Mouse (Mus musculus) limb, embryonic 11.5 days (tissue): ENCODE data around the gene Angpt4. TPM values are rescaled to one million over a fixed set of nuclear protein-coding genes. Genes with fewer than 3 reads are reported as not detected.

Experiments
- ATAC-seq: fragments of 200-750 bp; cut with Nextera tagmentation; 2 replicates; pipeline ENCODE4 v1.8.0; 2017; ENCODE audit warnings: low read depth; ENCODE audit not compliant: insufficient number of reproducible peaks, low FRiP score, low TSS enrichment
- DNase-seq: peaks from one replicate; pipeline ENCODE4 v3.0.0-alpha.2; 2015; ENCODE audit warnings: low spot score
- H3K27ac ChIP-seq: fragments of 300-500 bp; sonication (generic); replicated peaks from 2 replicates; pipeline ENCODE4 v1.5.1; 2014; ENCODE audit warnings: low read depth, mild to moderate bottlenecking, low read length
- H3K27me3 ChIP-seq: fragments of 300-500 bp; sonication (generic); 2 replicates; pipeline ENCODE4 v1.6.1; 2014; ENCODE audit warnings: mild to moderate bottlenecking, low read length, mixed read lengths; ENCODE audit not compliant: control insufficient read depth, insufficient read depth
- H3K36me3 ChIP-seq: fragments of 300-500 bp; sonication (generic); 2 replicates; pipeline ENCODE4 v1.6.1; 2014; ENCODE audit warnings: mild to moderate bottlenecking, low read length, moderate library complexity, mixed read lengths; ENCODE audit not compliant: control insufficient read depth, insufficient read depth
- H3K4me1 ChIP-seq: fragments of 300-500 bp; sonication (generic); 2 replicates; pipeline ENCODE4 v1.6.1; 2014; ENCODE audit warnings: low read length, mixed read lengths; ENCODE audit not compliant: control insufficient read depth, insufficient read depth
- H3K4me2 ChIP-seq: fragments of 300-500 bp; sonication (generic); 2 replicates; pipeline ENCODE4 v1.6.1; 2014; ENCODE audit warnings: low read depth, mild to moderate bottlenecking, moderate library complexity; ENCODE audit not compliant: severe bottlenecking
- H3K4me3 ChIP-seq: fragments of 300-500 bp; sonication (generic); 2 replicates; pipeline ENCODE4 v1.5.1; 2014; ENCODE audit warnings: low read depth, low read length
- H3K9ac ChIP-seq: fragments of 300-500 bp; sonication (generic); 2 replicates; pipeline ENCODE4 v1.6.1; 2014; ENCODE audit warnings: mild to moderate bottlenecking, low read length
- H3K9me3 ChIP-seq: fragments of 300-500 bp; sonication (generic); 2 replicates; pipeline ENCODE4 v1.6.1; 2016; ENCODE audit warnings: low read length; ENCODE audit not compliant: control insufficient read depth
- WGBS: fragments of 180-500 bp; shearing (Covaris S2); extraction: QIAGEN DNeasy Blood & Tissue Kit; methylation state at CpG from one replicate; pipeline ENCODE4 v1.1.7; 2014; 5-methylcytosine and 5-hydroxymethylcytosine counted together
- polyA plus RNA-seq: library from polyadenylated mRNA; unstranded; fragments of >200 nt; fragmentation: Nextera tagmentation; extraction: Ambion mirVana; gene quantifications from 2 replicates; pipeline ENCODE4 v1.2.1, GENCODE M21; 2014

Angpt4 gene
- polyA plus RNA-seq, 1 experiment from 2014 or later = not detected

DNA sequence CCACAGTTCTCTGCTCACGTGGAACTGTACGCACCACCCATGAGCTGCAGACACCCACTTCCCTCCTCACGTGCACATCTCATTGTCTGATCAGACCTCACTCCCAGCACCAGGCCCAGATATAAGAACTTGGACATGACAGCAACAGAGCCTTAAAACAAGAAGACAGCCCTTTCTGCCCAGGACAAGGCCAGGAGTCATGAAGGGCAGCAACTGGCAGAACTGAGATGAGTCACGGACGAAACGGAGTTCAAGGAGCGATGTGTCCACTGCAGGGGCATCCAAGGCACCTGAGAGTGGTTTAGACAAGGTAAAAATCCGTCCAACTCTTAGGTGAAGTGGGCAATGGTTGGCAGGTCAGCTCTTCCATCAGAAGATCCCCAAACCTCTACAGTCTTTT is 42.7 kb downstream of the Angpt4 start:
- WGBS = 89% methylated on average over 8 of the region's 8 CpGs
- H3K27me3 ChIP-seq = no peaks in the 10 kb centered on the region

DNA sequence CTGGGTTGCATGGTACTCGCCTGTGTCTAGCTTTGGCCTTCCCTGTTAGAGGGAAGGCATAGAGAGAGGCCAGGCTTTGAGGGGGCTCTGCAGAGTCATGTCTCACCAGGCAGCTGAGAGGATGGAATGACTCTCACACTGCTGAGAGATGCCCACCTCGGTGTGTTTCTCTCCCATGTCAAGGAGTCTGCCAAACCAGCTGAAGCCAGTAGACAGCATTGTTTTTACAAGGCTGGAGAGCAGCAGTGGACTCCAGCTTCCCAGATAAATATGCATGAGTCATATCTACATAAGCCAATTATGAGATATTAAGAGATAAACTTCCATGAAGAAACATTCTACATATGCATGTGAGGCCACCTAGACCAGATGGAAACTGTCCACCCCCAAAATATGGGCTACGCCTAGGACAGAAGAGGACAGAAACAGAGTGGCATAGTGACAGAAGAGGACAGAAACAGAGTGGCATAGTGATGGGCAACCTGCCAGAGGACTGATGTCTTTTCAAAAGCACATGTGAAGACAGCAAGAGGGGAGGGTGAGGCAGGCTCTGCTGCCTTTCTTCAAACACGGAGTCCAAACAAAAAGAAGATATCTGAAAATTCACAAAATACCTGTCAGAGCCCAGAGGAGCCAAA is 45.6 kb downstream of the Angpt4 start:
- H3K4me3 ChIP-seq = no peak overlapping the region
- WGBS = 75% methylated on average over 4 of the region's 4 CpGs
- DNase-seq (no peak), ATAC-seq (no peak)
- no peak overlapping the region for H3K27ac ChIP-seq
- H3K9ac ChIP-seq = no peak overlapping the region
- H3K4me2 ChIP-seq = no peak overlapping the region
- H3K27me3 ChIP-seq = no peaks in the 10 kb centered on the region
- no peaks in the 10 kb centered on the region for H3K9me3 ChIP-seq
- no peaks in the 10 kb centered on the region for H3K36me3 ChIP-seq
- no peaks in the 10 kb centered on the region for H3K4me1 ChIP-seq

More for the DNA sequence above, 42.7 kb downstream of the Angpt4 start:
- no peak for DNase-seq
- Histone ChIP-seq H3K36me3 (no peaks in the 10 kb centered on the region), H3K27ac (no peak overlapping the region), H3K4me1 (no peaks in the 10 kb centered on the region), H3K4me2 (no peak overlapping the region), H3K9me3 (no peaks in the 10 kb centered on the region), H3K9ac (no peak overlapping the region), H3K4me3 (no peak overlapping the region)
- ATAC-seq = no peak

DNA sequence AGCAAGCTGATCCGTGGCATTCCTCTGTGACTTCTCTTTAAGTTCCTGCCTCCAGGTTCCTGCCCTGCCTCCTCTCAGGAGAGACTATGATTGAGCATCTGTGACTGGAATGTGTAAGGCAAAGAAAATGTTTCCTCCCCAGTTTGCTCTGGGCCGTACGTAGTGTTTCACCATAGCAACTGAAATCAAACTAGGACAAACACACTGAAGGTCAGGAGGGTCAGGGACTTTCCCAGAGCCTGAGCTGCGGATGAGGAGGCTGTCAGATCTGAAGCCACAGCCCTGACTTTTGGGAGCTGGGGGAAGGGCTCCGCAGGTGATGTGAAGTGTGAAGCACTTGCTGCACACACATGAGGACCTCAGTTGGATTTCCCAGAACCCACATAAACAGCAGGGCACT is 48.3 kb downstream of the Angpt4 start:
- DNase-seq = no peak
- peaks cover 4% of the 10 kb centered on the region for H3K4me1 ChIP-seq
- H3K27ac ChIP-seq = no peak overlapping the region
- peak; percentile 16; the same call in 1 of the 2 replicates for ATAC-seq
- H3K4me2 ChIP-seq = no peak overlapping the region
- 27% methylated on average over 5 of the region's 5 CpGs for WGBS
- H3K4me3 ChIP-seq = no peak overlapping the region
- H3K9ac ChIP-seq = no peak overlapping the region
- no peaks in the 10 kb centered on the region for H3K27me3 ChIP-seq
- H3K36me3 ChIP-seq = no peaks in the 10 kb centered on the region
- H3K9me3 ChIP-seq = no peaks in the 10 kb centered on the region

DNA sequence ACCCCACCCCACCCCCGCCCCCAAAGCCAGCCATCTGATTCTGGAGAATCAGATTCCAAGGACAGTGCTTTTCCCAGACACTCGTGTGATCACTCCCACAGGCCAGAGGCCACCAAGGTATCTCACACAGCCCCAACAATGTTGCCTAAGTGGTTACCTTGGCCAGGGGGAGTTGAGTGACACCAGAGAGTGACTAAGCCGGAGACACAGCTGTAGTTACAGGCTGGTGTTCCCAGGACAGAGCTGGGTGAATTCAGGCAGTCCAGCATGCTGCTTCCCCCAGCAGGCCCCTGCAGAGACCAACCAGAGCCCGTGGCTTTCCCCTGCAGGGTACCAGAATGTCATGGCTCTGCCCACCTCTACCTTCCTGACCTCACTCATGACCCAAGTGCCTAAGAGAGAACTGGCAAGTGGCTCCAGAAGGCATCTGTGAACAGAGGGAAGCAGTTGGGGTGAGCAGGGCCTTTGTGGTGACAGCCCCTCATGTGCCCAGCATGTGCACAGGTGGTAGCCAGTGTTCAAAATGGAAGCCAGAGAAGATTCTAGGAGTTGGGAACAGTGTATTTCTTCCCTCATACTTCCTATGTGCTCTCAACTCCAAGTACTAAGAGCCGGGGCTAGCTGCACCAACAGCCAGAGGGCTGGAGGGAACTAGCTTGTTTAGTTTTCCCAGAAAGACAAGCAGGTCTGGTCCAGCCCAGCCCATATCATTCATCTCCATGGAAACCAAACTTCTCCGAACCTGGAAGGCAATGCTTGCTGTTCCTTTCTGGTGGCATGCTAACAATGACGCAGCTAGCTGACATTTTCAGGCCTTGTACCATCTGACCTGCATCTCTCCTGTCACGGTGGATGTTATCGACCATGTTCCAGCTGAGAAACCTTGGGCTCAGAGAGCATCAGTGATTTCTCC is 50.5 kb downstream of the Angpt4 start:
- WGBS = 57% methylated on average over 9 of the region's 9 CpGs
- no peak overlapping the region for H3K27ac ChIP-seq
- H3K9me3 ChIP-seq = no peaks in the 10 kb centered on the region
- peaks cover 9% of the 10 kb centered on the region for H3K4me1 ChIP-seq
- H3K36me3 ChIP-seq = no peaks in the 10 kb centered on the region
- no peak overlapping the region for H3K4me2 ChIP-seq
- no peaks in the 10 kb centered on the region for H3K27me3 ChIP-seq
- ATAC-seq (no peak), DNase-seq (no peak)
- no peak overlapping the region for H3K9ac ChIP-seq
- no peak overlapping the region for H3K4me3 ChIP-seq

DNA sequence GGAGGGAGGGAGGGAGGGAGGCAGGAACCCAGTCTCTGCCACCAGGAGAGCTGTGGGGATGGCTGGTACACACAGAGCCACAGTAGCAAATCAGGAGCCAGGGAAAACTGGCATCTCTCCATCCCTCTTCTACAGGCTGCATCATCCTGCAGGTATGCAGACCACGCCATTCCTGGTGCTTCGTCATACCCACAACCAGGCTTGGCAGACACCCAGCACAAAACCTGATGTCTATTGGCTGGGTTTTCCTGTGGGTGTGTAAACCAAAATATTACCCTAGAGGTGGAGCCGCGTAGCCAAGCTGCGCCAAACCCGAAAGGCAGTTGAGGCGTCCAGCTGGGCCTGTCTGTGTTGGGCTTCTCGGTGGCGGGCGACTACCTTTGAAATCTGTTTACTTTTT is 51.5 kb downstream of the Angpt4 start:
- Histone ChIP-seq H3K4me2 (no peak overlapping the region), H3K9me3 (no peaks in the 10 kb centered on the region), H3K27me3 (no peaks in the 10 kb centered on the region), H3K36me3 (no peaks in the 10 kb centered on the region), H3K27ac (no peak overlapping the region), H3K4me3 (no peak overlapping the region), H3K4me1 (peaks cover 12% of the 10 kb centered on the region), H3K9ac (no peak overlapping the region)
- ATAC-seq = no peak
- no peak for DNase-seq
- 78% methylated on average over 10 of the region's 10 CpGs for WGBS

DNA sequence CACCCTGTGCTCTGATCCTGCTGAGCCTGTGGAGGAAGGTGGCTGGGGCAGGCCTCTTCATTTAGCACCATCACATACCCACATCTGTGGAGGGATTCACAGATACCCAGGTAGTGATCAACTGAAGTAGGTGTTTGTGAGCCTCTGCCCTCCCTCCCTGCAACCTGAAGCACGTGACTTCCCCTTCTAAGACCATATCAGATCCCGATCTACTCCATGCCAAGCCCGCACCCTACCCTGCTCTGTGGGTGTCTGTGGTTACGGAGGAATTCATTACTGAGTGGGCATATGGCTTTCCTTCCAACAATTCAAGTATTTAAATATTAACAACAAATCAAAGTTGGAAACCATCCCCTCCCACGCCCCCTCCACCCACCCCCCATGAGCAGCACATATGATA is 52.3 kb downstream of the Angpt4 start:
- Histone ChIP-seq H3K9me3 (no peaks in the 10 kb centered on the region), H3K4me2 (no peak overlapping the region), H3K9ac (no peak overlapping the region), H3K4me1 (peaks cover 13% of the 10 kb centered on the region), H3K27me3 (no peaks in the 10 kb centered on the region), H3K36me3 (no peaks in the 10 kb centered on the region), H3K27ac (no peak overlapping the region), H3K4me3 (no peak overlapping the region)
- 83% methylated on average over 5 of the region's 5 CpGs for WGBS
- DNase-seq = no peak
- no peak for ATAC-seq

DNA sequence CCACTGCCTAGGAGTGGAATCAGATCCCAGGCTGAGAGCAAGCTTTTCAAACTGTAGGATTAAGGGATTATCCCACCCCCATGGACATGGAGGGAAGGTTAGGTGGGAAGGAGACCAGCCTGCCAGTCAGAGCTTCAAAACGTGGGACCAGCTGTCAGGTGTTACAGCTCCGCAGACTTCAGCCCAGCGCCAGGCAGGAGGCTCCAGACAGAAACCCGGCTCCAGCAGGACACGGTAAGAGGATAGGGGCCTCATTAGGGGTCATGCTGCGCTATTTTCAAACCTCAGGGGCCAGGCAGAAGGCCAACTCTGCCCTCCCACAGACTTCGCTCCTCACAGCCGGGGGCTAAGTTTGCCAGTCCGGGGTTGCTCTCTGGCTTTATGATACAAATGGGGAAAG is 53.0 kb downstream of the Angpt4 start:
- DNase-seq (no peak), ATAC-seq (no peak)
- H3K4me3 ChIP-seq = no peak overlapping the region
- no peaks in the 10 kb centered on the region for H3K27me3 ChIP-seq
- no peaks in the 10 kb centered on the region for H3K36me3 ChIP-seq
- H3K4me2 ChIP-seq = no peak overlapping the region
- H3K4me1 ChIP-seq = peaks cover 13% of the 10 kb centered on the region
- WGBS = 6% methylated on average over 9 of the region's 9 CpGs
- H3K9me3 ChIP-seq = no peaks in the 10 kb centered on the region
- H3K27ac ChIP-seq = no peak overlapping the region
- no peak overlapping the region for H3K9ac ChIP-seq

DNA sequence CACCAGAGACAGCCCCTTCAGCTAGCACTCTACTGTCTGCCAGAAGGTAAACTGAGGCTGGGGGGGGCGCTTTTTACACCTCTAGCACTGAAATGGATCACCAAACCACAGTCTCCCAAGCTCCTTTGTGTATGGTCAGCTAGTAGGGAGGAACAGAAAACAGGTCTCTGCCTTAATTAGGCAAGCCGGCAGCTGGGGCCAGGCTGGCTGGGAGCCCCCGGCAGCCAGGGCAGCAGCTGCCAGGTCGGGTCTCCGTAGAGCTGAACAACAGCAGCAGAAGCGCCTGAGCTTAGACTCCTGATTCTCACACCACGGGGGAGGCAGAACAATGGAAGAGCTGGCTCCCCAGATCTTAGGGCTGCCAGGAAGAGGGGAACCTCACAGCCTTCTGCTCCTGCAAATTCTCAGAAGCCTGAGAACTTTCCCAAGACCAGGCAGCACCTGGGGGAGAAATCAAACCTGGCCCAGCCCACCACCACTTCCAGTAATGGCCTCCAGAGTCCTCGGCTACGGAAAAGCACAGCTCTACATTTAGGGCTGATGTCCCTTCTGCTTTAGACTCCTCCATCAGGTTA is 56.3 kb downstream of the Angpt4 start:
- H3K4me2 ChIP-seq = no peak overlapping the region
- H3K4me1 ChIP-seq = peaks cover 19% of the 10 kb centered on the region
- H3K36me3 ChIP-seq = peaks cover 4% of the 10 kb centered on the region; the same call in 1 of the 2 replicates
- H3K9me3 ChIP-seq = no peaks in the 10 kb centered on the region
- H3K4me3 ChIP-seq = no peak overlapping the region
- DNase-seq (peak; percentile 54), ATAC-seq (no peak)
- no peak overlapping the region for H3K27ac ChIP-seq
- 22% methylated on average over 9 of the region's 9 CpGs for WGBS
- no peaks in the 10 kb centered on the region for H3K27me3 ChIP-seq
- peak overlapping the region; percentile 31 for H3K9ac ChIP-seq
